Mouse (Mus musculus) cortical plate, adult 2 months (tissue): ENCODE results near the gene Bcap31.

Experiments
- CTCF ChIP-seq: fragments of 200-500 bp; IDR thresholded peaks from 2 replicates; pipeline ENCODE4 v1.5.1; 2011; ENCODE audit warnings: mild to moderate bottlenecking, control low read depth, low read length; ENCODE audit not compliant: insufficient read depth; ENCODE audit errors: extremely low read depth
- POLR2A ChIP-seq: fragments of 200-500 bp; IDR thresholded peaks from 2 replicates; pipeline ENCODE4 v1.6.1; 2011; ENCODE audit warnings: mild to moderate bottlenecking, low read length, control low read depth; ENCODE audit not compliant: insufficient read depth; ENCODE audit errors: extremely low read depth

DNA sequence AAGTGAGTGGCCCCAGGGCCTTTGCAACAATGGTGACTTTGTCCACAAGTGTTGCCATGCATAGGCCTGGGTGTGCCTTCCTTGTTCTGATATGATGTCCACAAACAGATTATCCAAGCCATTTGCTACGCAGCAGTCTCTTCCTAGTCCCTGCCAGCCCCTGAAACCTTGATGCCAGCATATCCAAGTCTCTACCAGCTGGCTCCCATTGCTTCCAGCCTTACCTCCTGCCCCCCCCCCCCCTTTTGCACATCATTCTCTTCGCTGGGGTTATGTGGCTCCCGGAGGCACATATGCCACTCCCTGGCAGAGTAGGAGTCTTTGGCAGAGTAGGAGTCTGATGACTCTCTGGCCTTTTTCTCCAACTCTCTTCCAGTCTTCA lies 55.7 kb downstream of the Bcap31 start:
- TF ChIP-seq POLR2A (no peak), CTCF (no peak)
